Mouse (Mus musculus): ENCODE data around the gene Cbl.

GRCm38 (mm10) chr9:44238501-44239190 lies 4.8 kb upstream of the Cbl start:
- no peak for TF ChIP-seq CTCF (IDR thresholded peaks at IDR 0.05; ENCODE audit: insufficient read depth, low read length)
- TF ChIP-seq POLR2A (IDR thresholded peaks at IDR 0.05; ENCODE audit: borderline replicate concordance, extremely low read depth, low read depth, low read length): no peak
